Mouse (Mus musculus) heart, postnatal 0 days (tissue): Measurements from ENCODE around the gene Gpatch2. TPM values are rescaled to one million over a fixed set of nuclear protein-coding genes. Genes with fewer than 3 reads are reported as not detected.

Experiments
- ATAC-seq: fragments of 200-750 bp; cut with Nextera tagmentation; 2 replicates; pipeline ENCODE4 v1.8.0; 2017; ENCODE audit warnings: low read depth, moderate number of reproducible peaks, moderate library complexity; ENCODE audit not compliant: insufficient read depth
- DNase-seq: peaks from one replicate; pipeline ENCODE4 v3.0.0-alpha.2; 2016; ENCODE audit warnings: low spot score
- H3K27ac ChIP-seq: fragments of 300-500 bp; sonication (generic); 2 replicates; pipeline ENCODE4 v1.5.1; 2014; ENCODE audit warnings: low read depth, mild to moderate bottlenecking
- H3K27me3 ChIP-seq: fragments of 300-500 bp; sonication (generic); 2 replicates; pipeline ENCODE4 v1.6.1; 2014; ENCODE audit warnings: low read length, mixed read lengths; ENCODE audit not compliant: control insufficient read depth, insufficient read depth
- H3K36me3 ChIP-seq: fragments of 300-500 bp; sonication (generic); replicated peaks from 2 replicates; pipeline ENCODE4 v1.6.1; 2014; ENCODE audit warnings: low read length, mixed read lengths; ENCODE audit not compliant: control insufficient read depth, insufficient read depth
- H3K4me1 ChIP-seq: fragments of 300-500 bp; sonication (generic); 2 replicates; pipeline ENCODE4 v1.6.1; 2014; ENCODE audit warnings: antibody characterized with exemption; ENCODE audit not compliant: control insufficient read depth, insufficient read depth
- H3K4me2 ChIP-seq: fragments of 300-500 bp; sonication (generic); 2 replicates; pipeline ENCODE4 v1.6.1; 2014; ENCODE audit warnings: low read depth, mild to moderate bottlenecking, low read length, moderate library complexity
- H3K4me3 ChIP-seq: fragments of 300-500 bp; sonication (generic); 2 replicates; pipeline ENCODE4 v1.5.1; 2014; ENCODE audit warnings: low read depth, low read length
- H3K9ac ChIP-seq: fragments of 300-500 bp; sonication (generic); replicated peaks from 2 replicates; pipeline ENCODE4 v1.6.1; 2014; ENCODE audit warnings: low read depth, low read length, mixed read lengths
- H3K9me3 ChIP-seq: fragments of 300-500 bp; sonication (generic); replicated peaks from 2 replicates; pipeline ENCODE4 v1.6.1; 2016; ENCODE audit warnings: low read length; ENCODE audit not compliant: control insufficient read depth
- CTCF ChIP-seq: IDR thresholded peaks from 2 replicates; pipeline ENCODE4 v1.5.1; 2016; ENCODE audit warnings: antibody characterized with exemption, control low read depth, low read depth
- EP300 ChIP-seq: IDR thresholded peaks from 2 replicates; pipeline ENCODE4 v1.6.1; 2016; ENCODE audit warnings: antibody characterized with exemption, low read depth
- WGBS: fragments of 180-500 bp; shearing (Covaris S2); extraction: QIAGEN DNeasy Blood & Tissue Kit; methylation state at CpG from one replicate; pipeline ENCODE4 v1.1.7; 2014; 5-methylcytosine and 5-hydroxymethylcytosine counted together
- polyA plus RNA-seq: library from polyadenylated mRNA; unstranded; fragments of >200 nt; fragmentation: Nextera tagmentation; extraction: Ambion mirVana; gene quantifications from 2 replicates; pipeline ENCODE4 v1.2.1, GENCODE M21; 2015
- total RNA-seq: library from RNA; depleted of rRNA; stranded (reverse); fragments of >200 nt; gene quantifications from 2 replicates; pipeline ENCODE4 v1.2.3, GENCODE M21; 2014; ENCODE audit warnings: low replicate concordance

Gene Gpatch2
- total and polyA plus RNA-seq, 2 experiments from 2014 or later = 7.4 to 9.2 TPM

GRCm38 (mm10) chr1:187295038-187295559 is 79.8 kb downstream of the Gpatch2 start:
- no peak for DNase-seq
- ATAC-seq = no peak
- TF ChIP-seq EP300 (no peak), CTCF (no peak)
- Histone ChIP-seq H3K27ac (no peak overlapping the region), H3K9ac (no peak overlapping the region), H3K4me3 (no peak overlapping the region), H3K36me3 (no peaks in the 10 kb centered on the region), H3K4me2 (no peak overlapping the region), H3K27me3 (no peaks in the 10 kb centered on the region), H3K9me3 (no peaks in the 10 kb centered on the region), H3K4me1 (no peaks in the 10 kb centered on the region)
- 95% methylated on average over 6 of the region's 6 CpGs for WGBS

GRCm38 (mm10) chr1:187295711-187296110 is 80.4 kb downstream of the Gpatch2 start:
- Histone ChIP-seq H3K27me3 (no peaks in the 10 kb centered on the region), H3K4me3 (no peak overlapping the region), H3K36me3 (no peaks in the 10 kb centered on the region), H3K4me1 (no peaks in the 10 kb centered on the region), H3K27ac (no peak overlapping the region), H3K9ac (no peak overlapping the region), H3K4me2 (no peak overlapping the region), H3K9me3 (no peaks in the 10 kb centered on the region)
- no peak for TF ChIP-seq CTCF
- TF ChIP-seq EP300 = no peak
- DNase-seq = no peak
- 92% methylated on average over 1 of the region's 1 CpGs for WGBS
- no peak for ATAC-seq

DNA sequence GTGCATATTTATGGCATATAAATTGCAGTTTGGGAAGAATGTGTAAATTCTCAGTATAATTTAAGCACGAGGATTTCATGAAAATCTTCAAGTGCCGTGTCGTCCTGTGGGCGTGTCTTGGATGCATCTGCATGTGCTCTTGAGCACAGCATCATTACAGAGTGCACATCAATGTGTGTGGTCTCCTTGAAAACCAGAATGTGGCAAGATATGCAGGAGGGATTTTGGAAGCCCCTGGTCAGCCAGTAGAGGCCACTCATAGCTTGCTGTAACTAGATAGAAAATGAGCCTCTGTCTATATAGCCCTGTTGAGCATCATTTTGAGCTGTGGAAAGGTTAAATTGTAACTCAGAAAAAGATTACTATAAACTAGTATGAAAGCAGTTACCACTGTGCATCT is 83.9 kb downstream of the Gpatch2 start:
- Histone ChIP-seq H3K9me3 (no peaks in the 10 kb centered on the region), H3K4me1 (no peaks in the 10 kb centered on the region), H3K4me2 (no peak overlapping the region), H3K27ac (no peak overlapping the region), H3K27me3 (no peaks in the 10 kb centered on the region), H3K9ac (no peak overlapping the region), H3K36me3 (no peaks in the 10 kb centered on the region), H3K4me3 (no peak overlapping the region)
- TF ChIP-seq CTCF = no peak
- no peak for TF ChIP-seq EP300
- 66% methylated on average over 4 of the region's 4 CpGs for WGBS
- ATAC-seq (no peak), DNase-seq (no peak)

DNA sequence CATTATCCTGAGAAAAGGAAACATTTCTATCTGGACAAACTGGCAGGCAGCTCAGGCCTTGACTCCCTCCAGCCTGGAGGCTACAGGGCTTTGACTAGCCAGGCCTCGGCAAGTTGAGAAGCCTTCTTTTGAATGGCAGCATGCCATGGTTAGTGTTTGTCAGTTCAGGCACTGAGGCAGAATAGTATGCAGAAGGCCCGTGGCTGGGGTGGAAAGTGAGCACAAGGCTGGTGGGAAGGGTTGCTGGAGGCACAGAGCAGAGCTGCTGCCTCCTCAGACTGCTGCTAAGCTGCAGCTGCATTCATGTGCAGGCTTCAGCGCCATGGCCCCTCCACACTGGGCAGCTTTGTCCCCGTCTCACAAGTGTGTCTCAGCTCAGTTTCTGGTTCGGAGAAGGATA is 85.3 kb downstream of the Gpatch2 start:
- TF ChIP-seq CTCF (no peak), EP300 (no peak)
- no peak for ATAC-seq
- no peak overlapping the region for H3K4me3 ChIP-seq
- no peak overlapping the region for H3K9ac ChIP-seq
- H3K4me1 ChIP-seq = no peaks in the 10 kb centered on the region
- WGBS = 65% methylated on average over 5 of the region's 5 CpGs
- DNase-seq = no peak
- no peak overlapping the region for H3K27ac ChIP-seq
- H3K9me3 ChIP-seq = no peaks in the 10 kb centered on the region
- no peaks in the 10 kb centered on the region for H3K36me3 ChIP-seq
- H3K4me2 ChIP-seq = no peak overlapping the region
- no peaks in the 10 kb centered on the region for H3K27me3 ChIP-seq

DNA sequence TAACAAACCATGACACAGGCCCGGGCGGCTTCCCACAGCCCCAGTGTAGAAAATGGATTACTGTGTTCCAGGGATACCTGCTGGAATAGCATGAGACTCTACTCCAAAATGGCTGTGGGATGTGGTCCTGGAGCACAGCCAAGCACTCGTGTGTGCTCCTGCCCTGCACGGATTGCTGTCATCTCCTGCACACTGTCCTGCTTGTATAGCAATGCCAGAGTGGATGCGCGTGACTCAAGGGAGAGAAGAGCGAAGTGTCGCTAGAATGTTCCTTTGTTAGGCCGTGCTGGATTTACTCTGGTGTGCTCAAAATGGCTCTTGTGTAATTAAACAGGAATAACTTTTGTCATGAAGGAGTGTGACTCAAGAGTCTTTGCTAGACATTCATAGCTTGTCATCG is 87.9 kb downstream of the Gpatch2 start:
- no peak overlapping the region for H3K4me3 ChIP-seq
- 43% methylated on average over 10 of the region's 10 CpGs for WGBS

DNA sequence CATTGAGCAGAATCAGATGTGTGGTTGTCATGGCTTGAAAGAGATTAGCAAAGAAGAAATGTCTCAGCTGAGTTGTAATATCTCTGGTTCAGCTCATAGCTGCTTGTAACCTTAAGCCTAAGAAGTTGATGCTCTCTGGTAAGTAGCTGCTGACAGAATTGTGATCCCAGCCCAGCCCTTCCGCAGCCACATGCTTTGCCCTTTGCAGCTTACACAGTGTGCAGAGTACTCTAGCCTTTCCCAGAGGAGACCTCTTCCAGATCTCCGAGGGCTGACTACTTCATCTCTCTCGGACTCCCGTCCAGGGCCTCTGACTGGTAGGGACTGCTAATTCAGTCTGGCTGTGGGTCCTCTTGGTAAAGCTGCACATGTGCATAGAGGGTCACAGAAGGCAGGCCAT is 92.0 kb downstream of the Gpatch2 start:
- no peak overlapping the region for H3K4me2 ChIP-seq
- WGBS = 26% methylated on average over 4 of the region's 4 CpGs

More for the DNA sequence above, 87.9 kb downstream of the Gpatch2 start:
- H3K27me3 ChIP-seq = no peaks in the 10 kb centered on the region
- H3K9me3 ChIP-seq = no peaks in the 10 kb centered on the region
- peak overlapping the region; percentile 54 for H3K27ac ChIP-seq
- no peak for TF ChIP-seq CTCF
- TF ChIP-seq EP300 = peak; percentile 57
- no peaks in the 10 kb centered on the region for H3K4me1 ChIP-seq
- H3K36me3 ChIP-seq = no peaks in the 10 kb centered on the region
- no peak overlapping the region for H3K9ac ChIP-seq
- H3K4me2 ChIP-seq = no peak overlapping the region
- peak; percentile 58 for DNase-seq
- ATAC-seq = peak; percentile 84

More for the DNA sequence above, 92.0 kb downstream of the Gpatch2 start:
- no peak overlapping the region for H3K27ac ChIP-seq
- H3K27me3 ChIP-seq = no peaks in the 10 kb centered on the region
- H3K36me3 ChIP-seq = no peaks in the 10 kb centered on the region
- TF ChIP-seq CTCF = no peak
- TF ChIP-seq EP300 = no peak
- DNase-seq (no peak), ATAC-seq (peak; percentile 52; the same call in 1 of the 2 replicates)
- H3K9me3 ChIP-seq = no peaks in the 10 kb centered on the region
- H3K9ac ChIP-seq = no peak overlapping the region
- no peak overlapping the region for H3K4me3 ChIP-seq
- no peaks in the 10 kb centered on the region for H3K4me1 ChIP-seq
